Mouse (Mus musculus): Measurements from ENCODE around the gene Inpp5d. TPM values are rescaled to one million over a fixed set of nuclear protein-coding genes. Genes with fewer than 3 reads are reported as not detected.

Inpp5d gene
- polyA plus RNA-seq, 1 experiment from 2014 or later = 2.8 TPM

DNA sequence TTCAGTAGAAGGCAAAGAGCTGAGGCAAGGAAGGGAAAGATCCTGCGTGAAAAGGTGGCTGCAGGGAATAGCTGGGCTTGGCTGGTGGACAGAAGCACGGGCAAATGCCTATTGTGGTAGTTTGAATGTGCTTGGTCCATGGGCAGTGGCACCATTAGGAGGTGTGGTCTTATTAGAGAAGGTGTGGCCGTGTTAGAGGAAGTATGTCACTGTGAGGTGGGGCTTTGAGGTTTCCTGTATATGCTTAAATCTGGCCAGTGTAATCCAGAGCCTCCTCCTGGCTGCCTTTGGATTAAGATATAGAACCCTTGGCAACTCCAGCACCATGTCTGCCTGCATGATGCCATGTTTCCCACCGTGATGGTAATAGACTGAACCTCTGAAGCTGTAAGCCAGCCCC lies 103.2 kb downstream of the Inpp5d start:
- Histone ChIP-seq H3K9ac (replicated peaks; ENCODE audit: low read depth, low read length) (no peak overlapping the region), H3K4me1 (replicated peaks; ENCODE audit: control insufficient read depth, insufficient read depth, low read length) (no peaks in the 10 kb centered on the region), H3K9me3 (ENCODE audit: control insufficient read depth, low read length) (no peaks in the 10 kb centered on the region), H3K27ac (ENCODE audit: low read length) (no peak overlapping the region), H3K36me3 (ENCODE audit: control insufficient read depth, insufficient read depth) (no peaks in the 10 kb centered on the region), H3K27me3 (replicated peaks; ENCODE audit: control insufficient read depth, insufficient read depth, low read length) (no peaks in the 10 kb centered on the region), H3K4me2 (ENCODE audit: low read length) (no peak overlapping the region), H3K4me3 (replicated peaks; ENCODE audit: low read length) (no peak overlapping the region)
- no peak for ATAC-seq
- 64% methylated on average over 4 of the region's 4 CpGs for WGBS

- H3K4me2 ChIP-seq (ENCODE audit: low read length) = no peak overlapping the region
- no peaks in the 10 kb centered on the region for H3K27me3 ChIP-seq (replicated peaks; ENCODE audit: control insufficient read depth, insufficient read depth, low read length)
- no peak for ATAC-seq
- H3K9me3 ChIP-seq (ENCODE audit: control insufficient read depth, low read length) = no peaks in the 10 kb centered on the region
- H3K4me1 ChIP-seq (replicated peaks; ENCODE audit: control insufficient read depth, insufficient read depth, low read length) = peaks cover 6% of the 10 kb centered on the region
- no peaks in the 10 kb centered on the region for H3K36me3 ChIP-seq (ENCODE audit: control insufficient read depth, insufficient read depth)
- 82% methylated on average over 2 of the region's 2 CpGs for WGBS
- no peak overlapping the region for H3K9ac ChIP-seq (replicated peaks; ENCODE audit: low read depth, low read length)
- no peak overlapping the region for H3K27ac ChIP-seq (ENCODE audit: low read length)
- H3K4me3 ChIP-seq (replicated peaks; ENCODE audit: low read length) = no peak overlapping the region
Measured at GRCm38 (mm10) chr1:87729070-87729469, 109.0 kb downstream of the Inpp5d start.

DNA sequence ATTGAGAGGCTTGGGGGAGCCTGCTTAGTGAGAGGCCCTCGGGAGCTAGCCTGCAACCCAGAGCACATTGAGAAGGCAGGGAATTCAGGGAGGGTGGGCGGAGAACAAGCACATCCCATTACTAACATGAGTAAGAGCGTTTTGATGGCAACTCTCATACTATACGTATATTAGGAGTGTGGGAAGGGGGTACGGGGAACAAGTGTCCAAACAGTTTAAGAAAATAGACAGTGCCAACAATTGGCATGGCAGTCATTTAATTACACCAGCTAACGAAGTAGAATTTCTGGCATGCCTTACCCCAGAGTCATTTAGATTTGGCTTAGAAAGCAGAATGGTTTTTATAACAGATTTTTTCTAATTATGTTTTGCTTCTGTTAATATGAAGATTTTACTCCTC lies 109.7 kb downstream of the Inpp5d start:
- H3K9ac ChIP-seq (replicated peaks; ENCODE audit: low read depth, low read length) = no peak overlapping the region
- peaks cover 6% of the 10 kb centered on the region for H3K4me1 ChIP-seq (replicated peaks; ENCODE audit: control insufficient read depth, insufficient read depth, low read length)
- peak; percentile 54 for ATAC-seq
- H3K36me3 ChIP-seq (ENCODE audit: control insufficient read depth, insufficient read depth) = no peaks in the 10 kb centered on the region
- no peaks in the 10 kb centered on the region for H3K9me3 ChIP-seq (ENCODE audit: control insufficient read depth, low read length)
- H3K27me3 ChIP-seq (replicated peaks; ENCODE audit: control insufficient read depth, insufficient read depth, low read length) = no peaks in the 10 kb centered on the region
- H3K4me3 ChIP-seq (replicated peaks; ENCODE audit: low read length) = no peak overlapping the region
- H3K27ac ChIP-seq (ENCODE audit: low read length) = no peak overlapping the region
- no peak overlapping the region for H3K4me2 ChIP-seq (ENCODE audit: low read length)
- 52% methylated on average over 6 of the region's 6 CpGs for WGBS

DNA sequence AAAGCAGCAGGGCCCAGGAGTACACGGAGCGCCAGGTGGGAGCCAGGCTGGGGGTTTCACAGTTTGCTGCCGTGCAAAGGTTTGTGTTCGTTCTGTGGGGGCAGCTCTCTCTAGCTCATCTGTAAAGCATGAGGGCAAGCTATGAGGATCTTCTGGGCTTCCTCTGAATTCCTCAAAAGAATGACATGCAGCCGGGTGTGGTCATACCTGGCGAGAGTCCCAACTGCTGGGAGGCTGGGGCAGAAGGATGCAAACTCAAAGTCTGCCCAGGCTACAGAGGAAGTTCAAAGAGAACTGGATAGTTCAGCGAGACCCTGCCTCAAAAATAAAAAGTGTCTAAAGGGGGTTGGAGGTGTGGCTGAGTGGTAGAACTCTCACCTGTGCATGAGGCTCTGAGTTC lies 110.2 kb downstream of the Inpp5d start:
- peak; percentile 73 for ATAC-seq
- Histone ChIP-seq H3K9me3 (ENCODE audit: control insufficient read depth, low read length) (no peaks in the 10 kb centered on the region), H3K9ac (replicated peaks; ENCODE audit: low read depth, low read length) (no peak overlapping the region), H3K27ac (ENCODE audit: low read length) (no peak overlapping the region), H3K36me3 (ENCODE audit: control insufficient read depth, insufficient read depth) (no peaks in the 10 kb centered on the region), H3K4me1 (replicated peaks; ENCODE audit: control insufficient read depth, insufficient read depth, low read length) (peaks cover 6% of the 10 kb centered on the region), H3K4me2 (ENCODE audit: low read length) (no peak overlapping the region), H3K27me3 (replicated peaks; ENCODE audit: control insufficient read depth, insufficient read depth, low read length) (no peaks in the 10 kb centered on the region), H3K4me3 (replicated peaks; ENCODE audit: low read length) (no peak overlapping the region)
- WGBS = 69% methylated on average over 7 of the region's 7 CpGs

DNA sequence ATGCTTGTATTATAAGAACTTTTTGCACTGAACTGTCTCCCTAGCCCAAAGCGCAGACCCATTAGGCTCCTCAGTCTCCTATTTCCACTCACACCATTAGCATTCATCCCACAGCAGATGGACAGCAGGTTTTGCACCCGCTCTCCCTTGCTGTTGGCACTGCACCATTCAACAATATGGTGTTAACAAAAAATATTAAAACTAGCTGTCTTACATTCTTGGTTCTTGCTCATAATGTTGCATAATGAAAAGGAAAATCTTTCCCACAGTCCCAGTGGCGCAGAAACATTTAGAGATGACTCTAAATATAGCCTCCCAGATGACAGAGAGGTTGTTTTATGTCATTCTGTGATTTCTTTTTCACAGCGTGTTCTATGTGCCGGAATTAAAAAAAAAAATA lies 113.1 kb downstream of the Inpp5d start:
- Histone ChIP-seq H3K4me2 (ENCODE audit: low read length) (no peak overlapping the region; the same call in 1 of the 2 replicates), H3K27ac (ENCODE audit: low read length) (no peak overlapping the region), H3K4me1 (replicated peaks; ENCODE audit: control insufficient read depth, insufficient read depth, low read length) (peaks cover 6% of the 10 kb centered on the region), H3K36me3 (ENCODE audit: control insufficient read depth, insufficient read depth) (no peaks in the 10 kb centered on the region), H3K4me3 (replicated peaks; ENCODE audit: low read length) (no peak overlapping the region), H3K27me3 (replicated peaks; ENCODE audit: control insufficient read depth, insufficient read depth, low read length) (no peaks in the 10 kb centered on the region), H3K9ac (replicated peaks; ENCODE audit: low read depth, low read length) (no peak overlapping the region), H3K9me3 (ENCODE audit: control insufficient read depth, low read length) (no peaks in the 10 kb centered on the region)
- WGBS = 61% methylated on average over 5 of the region's 5 CpGs
- ATAC-seq = peak; percentile 59

DNA sequence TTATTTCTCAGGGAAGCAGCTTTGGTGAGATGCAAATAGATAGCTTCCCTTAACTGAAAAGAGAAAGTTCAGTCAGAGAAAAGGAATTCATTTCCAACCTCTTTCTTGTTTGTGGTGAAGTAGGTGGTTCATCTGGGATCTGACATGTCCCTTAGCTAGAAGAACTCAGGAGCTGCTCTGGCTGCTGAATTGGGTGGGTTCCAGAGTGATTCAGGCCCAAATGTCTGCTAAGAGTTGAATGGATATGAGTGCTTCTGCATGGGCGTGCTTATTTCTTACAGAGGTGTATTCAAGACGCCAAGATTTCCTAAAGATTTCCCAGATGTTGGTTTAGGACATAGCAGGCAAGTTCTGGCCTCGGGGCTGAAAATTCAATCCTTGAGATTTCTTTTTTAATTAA lies 114.0 kb downstream of the Inpp5d start:
- Histone ChIP-seq H3K27me3 (replicated peaks; ENCODE audit: control insufficient read depth, insufficient read depth, low read length) (no peaks in the 10 kb centered on the region), H3K4me2 (ENCODE audit: low read length) (no peak overlapping the region), H3K9ac (replicated peaks; ENCODE audit: low read depth, low read length) (no peak overlapping the region), H3K4me1 (replicated peaks; ENCODE audit: control insufficient read depth, insufficient read depth, low read length) (peaks cover 6% of the 10 kb centered on the region), H3K4me3 (replicated peaks; ENCODE audit: low read length) (no peak overlapping the region), H3K9me3 (ENCODE audit: control insufficient read depth, low read length) (no peaks in the 10 kb centered on the region), H3K36me3 (ENCODE audit: control insufficient read depth, insufficient read depth) (no peaks in the 10 kb centered on the region), H3K27ac (ENCODE audit: low read length) (no peak overlapping the region)
- 82% methylated on average over 3 of the region's 3 CpGs for WGBS
- no peak for ATAC-seq

GRCm38 (mm10) chr1:87740584-87741290 lies 120.6 kb downstream of the Inpp5d start:
- H3K27ac ChIP-seq (ENCODE audit: low read length) = no peak overlapping the region
- no peak for ATAC-seq
- no peak overlapping the region for H3K4me2 ChIP-seq (ENCODE audit: low read length)
- no peaks in the 10 kb centered on the region for H3K9me3 ChIP-seq (ENCODE audit: control insufficient read depth, low read length)
- no peak overlapping the region for H3K4me3 ChIP-seq (replicated peaks; ENCODE audit: low read length)
- no peaks in the 10 kb centered on the region for H3K36me3 ChIP-seq (ENCODE audit: control insufficient read depth, insufficient read depth)
- 80% methylated on average over 6 of the region's 6 CpGs for WGBS
- no peaks in the 10 kb centered on the region for H3K27me3 ChIP-seq (replicated peaks; ENCODE audit: control insufficient read depth, insufficient read depth, low read length)
- no peaks in the 10 kb centered on the region for H3K4me1 ChIP-seq (replicated peaks; ENCODE audit: control insufficient read depth, insufficient read depth, low read length)
- H3K9ac ChIP-seq (replicated peaks; ENCODE audit: low read depth, low read length) = no peak overlapping the region

DNA sequence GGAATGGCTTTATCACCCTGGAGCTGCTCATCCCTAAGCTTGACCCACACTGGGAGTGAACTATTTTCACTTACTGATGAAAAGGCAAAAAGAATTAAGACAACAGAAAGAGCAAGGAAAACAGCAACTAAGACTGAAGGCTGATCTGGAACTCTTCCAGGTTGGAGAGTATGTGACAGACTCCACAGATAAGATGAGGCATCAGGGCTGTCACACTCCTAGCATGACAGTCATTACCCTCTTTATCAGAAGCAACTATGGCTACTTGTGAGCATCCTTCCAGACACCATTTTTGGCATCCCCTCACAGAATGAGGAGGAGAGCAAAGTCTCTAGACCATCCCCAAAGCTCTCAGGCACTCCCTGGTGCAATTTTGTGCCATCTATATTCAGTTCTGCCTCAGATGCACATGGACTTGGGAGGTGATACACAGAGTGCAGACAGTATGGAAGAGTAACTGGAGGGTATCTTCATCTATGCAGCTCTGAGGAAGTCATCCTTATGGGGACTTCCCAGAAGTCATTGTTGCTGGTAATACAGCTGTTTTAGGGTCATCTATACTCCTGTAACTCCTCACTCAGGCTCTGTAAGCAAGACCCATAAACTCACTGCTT lies 129.4 kb downstream of the Inpp5d start:
- H3K36me3 ChIP-seq (ENCODE audit: control insufficient read depth, insufficient read depth) = no peaks in the 10 kb centered on the region
- no peak for ATAC-seq
- no peaks in the 10 kb centered on the region for H3K9me3 ChIP-seq (ENCODE audit: control insufficient read depth, low read length)
- no peak overlapping the region for H3K27ac ChIP-seq (ENCODE audit: low read length)
- H3K4me2 ChIP-seq (ENCODE audit: low read length) = no peak overlapping the region
- H3K4me3 ChIP-seq (replicated peaks; ENCODE audit: low read length) = no peak overlapping the region
- H3K4me1 ChIP-seq (replicated peaks; ENCODE audit: control insufficient read depth, insufficient read depth, low read length) = no peaks in the 10 kb centered on the region
- no peak overlapping the region for H3K9ac ChIP-seq (replicated peaks; ENCODE audit: low read depth, low read length)
- H3K27me3 ChIP-seq (replicated peaks; ENCODE audit: control insufficient read depth, insufficient read depth, low read length) = 0 out of 2 replicates have a peak, but pooled peaks cover 2% of the 10 kb centered on the region

DNA sequence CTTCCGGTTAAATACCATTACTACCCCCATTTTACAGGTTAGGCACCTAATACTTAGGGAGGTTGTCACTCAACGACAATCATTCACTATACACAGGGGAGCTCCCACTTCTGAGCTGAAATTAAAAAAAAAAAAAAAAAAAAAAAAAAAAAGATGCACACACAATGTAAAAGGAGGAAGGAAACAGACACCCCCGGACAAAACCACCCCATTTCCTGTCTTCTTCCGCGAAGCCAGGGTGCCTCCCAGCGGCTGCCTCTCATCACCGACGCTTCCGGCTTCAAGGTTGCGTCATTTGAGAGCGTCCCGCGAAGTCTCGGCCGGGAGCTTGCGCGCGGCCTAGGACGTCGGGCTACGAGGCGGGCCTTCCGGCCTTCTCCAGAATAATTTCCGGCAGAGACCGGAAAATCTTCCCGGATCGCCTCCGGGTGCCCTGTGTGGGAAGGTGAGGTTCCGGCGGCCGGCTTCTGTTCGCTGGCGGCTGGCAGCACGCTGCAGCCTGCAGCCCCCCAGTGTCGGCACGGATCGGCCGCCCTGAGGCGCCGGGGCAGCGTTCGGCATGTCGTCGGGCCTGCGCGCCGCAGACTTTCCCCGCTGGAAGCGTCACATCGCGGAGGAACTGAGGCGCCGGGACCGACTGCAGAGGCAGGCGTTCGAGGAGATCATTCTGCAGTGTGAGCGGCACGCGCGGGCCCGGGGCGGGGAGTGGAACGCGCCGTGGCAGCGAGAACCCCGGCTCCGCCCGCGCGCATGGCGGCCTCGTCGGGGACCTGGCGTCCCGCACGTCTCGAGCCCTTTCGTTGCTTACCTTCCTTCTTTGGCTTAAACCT lies 135.7 kb downstream of the Inpp5d start, which contains the start of gene Atg16l1:
Gene Atg16l1 (plus strand): TSS at position 230 of the 830 bp plus-strand sequence.
- Histone ChIP-seq H3K27me3 (replicated peaks; ENCODE audit: control insufficient read depth, insufficient read depth, low read length) (no peaks in the 10 kb centered on the region), H3K4me1 (replicated peaks; ENCODE audit: control insufficient read depth, insufficient read depth, low read length) (peaks cover 14% of the 10 kb centered on the region), H3K4me2 (ENCODE audit: low read length) (peak within 1 kb of the TSS; percentile 93), H3K9me3 (ENCODE audit: control insufficient read depth, low read length) (no peaks in the 10 kb centered on the region), H3K36me3 (ENCODE audit: control insufficient read depth, insufficient read depth) (peaks cover 7% of the 10 kb centered on the region), H3K9ac (replicated peaks; ENCODE audit: low read depth, low read length) (peak within 1 kb of the TSS; percentile 95), H3K4me3 (replicated peaks; ENCODE audit: low read length) (peak within 1 kb of the TSS; percentile 99), H3K27ac (ENCODE audit: low read length) (peak within 1 kb of the TSS; percentile 90)
- WGBS = 1% methylated on average over 77 of the region's 79 CpGs
- peak; percentile 100 for ATAC-seq

Data from forebrain, embryonic 16.5 days (tissue).